Mouse (Mus musculus) adrenal gland, adult 8-10 months (tissue): Measurements from ENCODE around the gene Slc25a44. TPM values are rescaled to one million over a fixed set of nuclear protein-coding genes. Genes with fewer than 3 reads are reported as not detected.
"Not testable (repeated sequence)": the region's sequence is repeated elsewhere in the genome, so short reads cannot be mapped to it uniquely, and the experiment has no call there.

Experiments used
- DNase-seq: peaks from one replicate; pipeline ENCODE4 v3.0.0; 2022
- microRNA-seq, 2 experiments: library from miRNA; unstranded; fragments of <30 nt; microRNA quantifications; one replicate each; pipeline ENCODE4 v1.2.0; 2022
- total RNA-seq, 4 experiments: library from RNA; stranded (reverse); gene quantifications; 2 replicates each; pipeline ENCODE4 v1.2.4; 2022

Slc25a44 gene
- total RNA-seq, 4 experiments from 2014 or later, result 44.3 to 50.8 (median 47.0) TPM

- not testable (repeated sequence) for DNase-seq
Observed at GRCm38 (mm10) chr3:88366830-88367428, 58.0 kb downstream of the Slc25a44 start.

DNA sequence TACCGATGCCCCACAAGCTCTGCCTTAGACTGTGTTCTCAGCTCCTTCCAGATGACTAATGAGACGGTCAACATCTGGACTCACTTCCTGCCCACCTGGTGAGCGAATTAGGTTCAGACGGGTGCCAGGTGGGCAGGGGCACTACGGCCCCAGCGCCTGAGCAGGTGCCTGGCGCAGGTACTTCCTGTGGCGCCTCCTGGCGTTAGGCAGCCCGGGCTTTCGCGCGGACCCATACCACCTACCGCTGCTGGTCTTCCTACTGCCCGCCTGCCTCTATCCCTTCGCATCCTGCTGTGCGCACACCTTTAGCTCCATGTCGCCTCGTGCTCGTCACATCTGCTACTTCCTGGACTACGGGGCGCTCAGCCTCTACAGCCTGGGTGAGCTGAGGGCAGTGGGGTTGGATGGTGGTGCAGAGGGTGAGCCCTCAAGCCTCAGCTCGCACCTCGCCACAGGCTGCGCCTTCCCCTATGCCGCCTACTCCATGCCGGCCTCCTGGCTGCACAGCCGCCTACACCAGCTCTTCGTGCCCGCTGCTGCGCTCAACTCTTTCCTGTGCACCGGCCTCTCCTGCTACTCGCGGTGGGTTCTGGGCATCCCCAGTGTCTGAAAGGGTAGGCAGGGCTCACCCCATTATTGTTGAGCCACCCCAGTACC lies 59.1 kb downstream of the Slc25a44 start:
- no peak for DNase-seq

DNA sequence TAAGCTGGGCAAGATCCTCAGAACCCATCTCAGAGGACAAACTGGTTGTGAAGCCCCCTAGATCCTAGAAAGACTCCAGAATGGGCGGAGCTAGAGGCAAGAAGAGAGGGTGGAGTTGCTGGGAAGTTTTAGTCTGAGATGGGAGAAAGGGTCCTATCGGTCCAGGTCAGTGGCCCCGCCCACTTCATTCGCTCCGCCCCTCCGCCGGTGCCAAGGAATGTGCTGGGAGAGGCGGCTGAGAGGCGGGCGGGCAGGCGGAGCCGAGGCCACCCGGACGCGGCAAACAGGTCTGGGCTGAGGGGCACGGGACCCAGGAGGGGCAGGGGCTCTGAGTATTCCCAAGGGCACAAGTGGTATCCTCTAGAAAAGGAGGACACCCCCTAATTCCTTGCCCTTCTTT lies 60.6 kb downstream of the Slc25a44 start, which contains the start of gene Paqr6:
Gene Paqr6, plus strand, starts transcription at position 248 of the 400 bp plus-strand sequence.
- peak; percentile 37 for DNase-seq

DNA sequence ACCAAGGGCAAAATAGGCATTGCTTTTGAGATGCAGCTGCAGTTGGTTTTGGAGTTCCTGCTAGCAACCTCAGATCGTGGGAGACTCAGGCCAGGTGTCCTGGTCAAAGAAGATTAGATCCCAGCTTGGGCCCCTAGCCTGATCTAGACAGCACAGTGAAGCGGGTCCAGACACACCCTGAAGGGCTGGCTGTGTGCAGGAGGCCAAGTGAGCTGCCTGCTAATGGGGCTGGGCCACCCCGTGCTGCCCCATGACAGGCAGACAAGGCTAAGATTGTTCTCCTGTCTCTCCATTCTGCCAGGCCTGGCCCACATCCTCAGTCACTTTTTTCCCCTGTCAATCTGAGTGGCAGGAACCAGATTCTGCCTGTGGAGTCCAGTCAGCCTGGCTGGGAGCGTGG lies 61.2 kb downstream of the Slc25a44 start:
- DNase-seq, result no peak

DNA sequence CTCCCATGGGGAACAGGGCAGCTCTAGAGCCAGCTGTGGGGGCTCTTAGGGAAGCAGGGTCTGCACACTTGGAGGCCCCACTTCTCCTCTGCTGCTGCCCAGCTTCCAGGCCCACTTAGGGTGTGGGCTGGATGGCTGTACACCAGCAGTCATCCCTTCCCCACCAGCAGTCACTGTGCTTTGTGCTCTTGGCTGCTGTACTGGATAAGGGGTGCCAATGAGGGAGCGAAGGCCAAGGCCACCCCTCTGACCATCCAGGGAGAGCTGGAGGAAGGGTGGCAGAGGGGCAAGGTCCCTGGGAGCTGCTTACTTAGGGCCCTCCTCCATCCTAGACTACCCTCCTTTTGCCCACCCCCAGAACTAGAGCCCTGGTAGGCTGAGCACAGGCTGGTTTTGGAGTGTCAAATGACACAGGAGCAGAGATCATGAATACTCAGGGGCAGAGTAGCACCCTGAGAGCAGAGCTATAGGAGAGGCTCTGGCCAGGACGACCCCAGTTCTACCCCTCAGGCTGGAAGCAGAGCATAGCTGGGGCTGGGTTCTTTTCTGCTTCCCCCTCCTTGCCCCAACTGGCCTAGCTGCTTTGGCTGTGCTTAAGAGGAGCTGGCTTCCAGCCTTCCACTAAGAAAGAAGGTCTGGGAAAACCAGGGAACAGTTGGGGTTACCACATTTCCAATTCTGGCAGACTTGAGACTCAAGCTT lies 63.2 kb downstream of the Slc25a44 start:
- no peak for DNase-seq

DNA sequence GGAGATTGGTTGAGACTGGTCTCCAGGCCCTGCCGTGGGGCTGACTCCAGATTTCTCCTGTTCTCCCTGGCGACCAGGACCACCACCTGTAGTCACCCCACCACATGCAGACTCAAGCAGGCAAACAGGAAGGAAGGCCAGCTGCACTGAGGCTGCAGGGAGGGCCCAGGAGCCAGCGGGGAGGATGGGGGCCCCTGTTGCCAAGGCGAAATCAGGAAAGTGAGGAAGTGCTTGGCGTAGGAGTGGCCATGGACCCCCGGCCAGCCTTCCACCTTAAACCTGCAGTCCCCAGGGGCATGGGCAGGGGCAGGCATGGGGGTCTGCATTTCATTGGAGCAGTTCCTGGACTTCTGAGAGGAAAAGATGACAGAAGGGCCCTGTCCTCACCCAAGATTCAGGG lies 63.8 kb downstream of the Slc25a44 start:
- no peak for DNase-seq

Small RNA genes lying within 50 kb of the gene (microRNA-seq; reads per million reads assigned to microRNA genes)
- 0.34 to 0.53 reads per million in 2 experiments for gene Mir7011

Other genes starting within 250 kb of the Slc25a44 start
- 10 to 100 TPM; 12.0 to 27.5 (median 17.3) TPM for gene Rhbg, start 170.4 kb downstream of the Slc25a44 start, total RNA-seq
- gene Gm38392, start 137.9 kb downstream of the Slc25a44 start, total RNA-seq, result 1 to 10 TPM; 1.3 to 3.1 (median 2.3) TPM
- gene Tsacc, start 128.1 kb downstream of the Slc25a44 start, total RNA-seq, result 1 to 10 TPM; 6.2 to 9.3 (median 8.2) TPM
- gene Cct3, start 128.0 kb downstream of the Slc25a44 start, total RNA-seq, result 100 to 1,000 TPM; 250 to 360 (median 279) TPM
- 100 to 1,000 TPM; 233 to 293 (median 254) TPM for gene Glmp, start 100.1 kb downstream of the Slc25a44 start, total RNA-seq
- gene Tmem79, start 89.0 kb downstream of the Slc25a44 start, total RNA-seq, result 1 to 10 TPM; 4.4 to 7.1 (median 5.9) TPM
- gene Smg5, start 88.9 kb downstream of the Slc25a44 start, total RNA-seq, result 10 to 100 TPM; 48.2 to 66.6 (median 55.9) TPM
- 1 to 10 TPM; 4.1 to 6.9 (median 5.4) TPM for gene Paqr6, start 60.6 kb downstream of the Slc25a44 start, total RNA-seq
- gene Bglap3, start 52.4 kb downstream of the Slc25a44 start, total RNA-seq, result 1 to 10 TPM in 2 of 4 experiments, under 1 TPM in 1, not detected in 1; 0.89 to 1.9 (median 1.3) TPM
- gene Bglap2, start 46.4 kb downstream of the Slc25a44 start, total RNA-seq, result 1 to 10 TPM in 1 of 4 experiments, not detected in 3; 2.1 TPM
- 1 to 10 TPM in 2 of 4 experiments, under 1 TPM in 2; 0.77 to 7.8 (median 2.5) TPM for gene Bglap, start 40.7 kb downstream of the Slc25a44 start, total RNA-seq
- 10 to 100 TPM; 31.5 to 46.9 (median 34.3) TPM for gene Pmf1, start 14.8 kb downstream of the Slc25a44 start, total RNA-seq
- 10 to 100 TPM; 12.2 to 14.0 (median 12.5) TPM for gene Sema4a, start 36.0 kb upstream of the Slc25a44 start, total RNA-seq
- gene Lmna, start 84.8 kb upstream of the Slc25a44 start, total RNA-seq, result 100 to 1,000 TPM in 3 of 4 experiments, 10 to 100 TPM in 1; 88.2 to 134 (median 124) TPM
- gene Mex3a, start 107.3 kb upstream of the Slc25a44 start, total RNA-seq, result 1 to 10 TPM; 2.8 to 4.3 (median 3.9) TPM
- not detected for gene Rab25, start 123.2 kb upstream of the Slc25a44 start, total RNA-seq
- gene Lamtor2, start 127.9 kb upstream of the Slc25a44 start, total RNA-seq, result 100 to 1,000 TPM; 138 to 164 (median 144) TPM
- 10 to 100 TPM; 64.1 to 81.3 (median 66.7) TPM for gene Ubqln4, start 128.6 kb upstream of the Slc25a44 start, total RNA-seq
- 100 to 1,000 TPM; 139 to 217 (median 172) TPM for gene Ssr2, start 150.7 kb upstream of the Slc25a44 start, total RNA-seq
- 10 to 100 TPM; 22.0 to 48.2 (median 31.5) TPM for gene Arhgef2, start 180.8 kb upstream of the Slc25a44 start, total RNA-seq
- not detected for gene Rxfp4, start 228.0 kb upstream of the Slc25a44 start, total RNA-seq